Mouse (Mus musculus) MEL (cell line): ENCODE results near the gene Pou2f2. TPM values are rescaled to one million over a fixed set of nuclear protein-coding genes. Genes with fewer than 3 reads are reported as not detected.

Experiments
- DNase-seq: peaks from one replicate; pipeline ENCODE4 v3.0.0; 2011; ENCODE audit warnings: low read depth, low spot score
- H3K27ac ChIP-seq: 2 replicates; pipeline ENCODE4 v1.5.1; 2012; ENCODE audit warnings: low read depth, mild to moderate bottlenecking, control low read depth, low read length, moderate library complexity; ENCODE audit not compliant: control insufficient read depth
- H3K27me3 ChIP-seq, 2 experiments: fragments of 150-350 bp in 1 of 2; sonication (generic) in 1 of 2; 2 replicates each; pipeline ENCODE4 v1.6.1; 2012; ENCODE audit warnings: low read length in 2 of 2, mild to moderate bottlenecking in 2 of 2, improper control_type of control experiment in 1 of 2, moderate library complexity in 1 of 2; ENCODE audit not compliant: insufficient read depth in 2 of 2, control insufficient read depth in 1 of 2
- H3K36me3 ChIP-seq, 2 experiments: 2 replicates each; pipeline ENCODE4 v1.6.1; 2012 to 2014; ENCODE audit warnings: low read length in 2 of 2, improper control_type of control experiment in 1 of 2, inconsistent platforms in 1 of 2, mild to moderate bottlenecking in 1 of 2; ENCODE audit not compliant: insufficient read depth in 2 of 2, control insufficient read depth in 1 of 2
- H3K4me1 ChIP-seq, 2 experiments: fragments of 150-350 bp in 1 of 2; sonication (generic) in 1 of 2; 2 replicates each; pipeline ENCODE4 v1.6.1; 2012; ENCODE audit warnings: low read length in 2 of 2, improper control_type of control experiment in 1 of 2, mild to moderate bottlenecking in 1 of 2; ENCODE audit not compliant: insufficient read depth in 2 of 2, control insufficient read depth in 1 of 2
- H3K4me3 ChIP-seq, 2 experiments: fragments of 150-350 bp in 1 of 2; sonication (generic) in 1 of 2; 2 replicates each; pipeline ENCODE4 v1.5.1; 2012; ENCODE audit warnings: low read depth in 2 of 2, low read length in 2 of 2, mild to moderate bottlenecking in 2 of 2, moderate library complexity in 2 of 2, control low read depth in 1 of 2, improper control_type of control experiment in 1 of 2; ENCODE audit not compliant: control insufficient read depth in 1 of 2, insufficient read depth in 1 of 2
- H3K79me2 ChIP-seq: 2 replicates; pipeline ENCODE4 v1.6.1; 2012; ENCODE audit warnings: mild to moderate bottlenecking, low read length, moderate library complexity; ENCODE audit not compliant: control insufficient read depth, poor library complexity, insufficient read depth
- H3K9ac ChIP-seq: 2 replicates; pipeline ENCODE4 v1.6.1; 2012; ENCODE audit warnings: low read depth, mild to moderate bottlenecking, control low read depth, low read length, moderate library complexity; ENCODE audit not compliant: control insufficient read depth, poor library complexity, severe bottlenecking
- H3K9me3 ChIP-seq: fragments of 150-350 bp; sonication (generic); replicated peaks from 2 replicates; pipeline ENCODE4 v1.6.1; 2012; ENCODE audit warnings: mild to moderate bottlenecking, low read length, improper control_type of control experiment, moderate library complexity; ENCODE audit not compliant: insufficient read depth
- CHD1 ChIP-seq: IDR thresholded peaks from 2 replicates; pipeline ENCODE4 v1.6.1; 2012; ENCODE audit warnings: low read depth, mild to moderate bottlenecking, inconsistent platforms, low read length, improper control_type of control experiment
- CHD2 ChIP-seq: IDR thresholded peaks from 2 replicates; pipeline ENCODE4 v1.6.1; 2011; ENCODE audit warnings: low read length, improper control_type of control experiment
- CTCF ChIP-seq, 3 experiments: IDR thresholded peaks in 2 of 3; conservative IDR thresholded peaks in 1 of 3; 2 replicates each; pipeline ENCODE4 v1.5.1; 2011 to 2012; ENCODE audit warnings: low read length in 3 of 3, low read depth in 2 of 3, mild to moderate bottlenecking in 2 of 3, improper control_type of control experiment in 1 of 3, inconsistent platforms in 1 of 3, mixed read lengths in 1 of 3, moderate library complexity in 1 of 3; ENCODE audit not compliant: control insufficient read depth in 1 of 3, insufficient read depth in 1 of 3, poor library complexity in 1 of 3, severe bottlenecking in 1 of 3
- ELF1 ChIP-seq: IDR thresholded peaks from 2 replicates; pipeline ENCODE4 v1.6.1; 2014; ENCODE audit warnings: low read depth, mild to moderate bottlenecking, inconsistent platforms, low read length, improper control_type of control experiment, moderate library complexity
- ETS1 ChIP-seq: IDR thresholded peaks from 2 replicates; pipeline ENCODE4 v1.6.1; 2012; ENCODE audit warnings: low read depth, mild to moderate bottlenecking, inconsistent platforms, low read length, improper control_type of control experiment, moderate library complexity
- GATA1 ChIP-seq: IDR thresholded peaks from 2 replicates; pipeline ENCODE4 v1.6.1; 2011; ENCODE audit warnings: low read depth, low read length, improper control_type of control experiment
- HCFC1 ChIP-seq: IDR thresholded peaks from 2 replicates; pipeline ENCODE4 v1.6.1; 2012; ENCODE audit warnings: low read depth, mild to moderate bottlenecking, inconsistent platforms, low read length, improper control_type of control experiment, moderate library complexity
- JUND ChIP-seq: IDR thresholded peaks from 2 replicates; pipeline ENCODE4 v1.6.1; 2011; ENCODE audit warnings: low read depth, mild to moderate bottlenecking, improper control_type of control experiment, low read length
- MAFK ChIP-seq: IDR thresholded peaks from 2 replicates; pipeline ENCODE4 v1.6.1; 2011; ENCODE audit warnings: low read depth, mild to moderate bottlenecking, low read length, improper control_type of control experiment, borderline replicate concordance
- MAZ ChIP-seq: IDR thresholded peaks from 2 replicates; pipeline ENCODE4 v1.6.1; 2012; ENCODE audit warnings: low read depth, mild to moderate bottlenecking, inconsistent platforms, low read length, improper control_type of control experiment
- MEF2A ChIP-seq: IDR thresholded peaks from 2 replicates; pipeline ENCODE4 v1.6.1; 2014; ENCODE audit warnings: low read depth, mild to moderate bottlenecking, inconsistent platforms, low read length, improper control_type of control experiment; ENCODE audit not compliant: poor library complexity, insufficient replicate concordance, severe bottlenecking; ENCODE audit errors: extremely low read depth
- NELFE ChIP-seq: IDR thresholded peaks from 2 replicates; pipeline ENCODE4 v1.6.1; 2011; ENCODE audit warnings: low read depth, low read length, improper control_type of control experiment
- POLR2A ChIP-seq, 2 experiments: IDR thresholded peaks; 2 replicates each; pipeline ENCODE4 v1.6.1; 2011 to 2012; ENCODE audit warnings: low read length in 2 of 2, mild to moderate bottlenecking in 2 of 2, control low read depth in 1 of 2, improper control_type of control experiment in 1 of 2, low read depth in 1 of 2, moderate library complexity in 1 of 2; ENCODE audit not compliant: control insufficient read depth in 1 of 2, insufficient read depth in 1 of 2, poor library complexity in 1 of 2
- POLR2AphosphoS5 ChIP-seq: IDR thresholded peaks from 2 replicates; pipeline ENCODE4 v1.6.1; 2012; ENCODE audit warnings: low read depth, borderline replicate concordance, mild to moderate bottlenecking, inconsistent platforms, low read length, moderate library complexity, mixed read lengths
- SIN3A ChIP-seq: IDR thresholded peaks from 2 replicates; pipeline ENCODE4 v1.6.1; 2012; ENCODE audit warnings: low read length, improper control_type of control experiment, inconsistent platforms
- TAL1 ChIP-seq: IDR thresholded peaks from 2 replicates; pipeline ENCODE4 v1.6.1; 2012; ENCODE audit warnings: mild to moderate bottlenecking, inconsistent platforms, low read length, moderate library complexity, mixed read lengths
- UBTF ChIP-seq: IDR thresholded peaks from 2 replicates; pipeline ENCODE4 v1.6.1; 2012; ENCODE audit warnings: low read depth, mild to moderate bottlenecking, inconsistent platforms, low read length, improper control_type of control experiment, moderate library complexity, borderline replicate concordance; ENCODE audit not compliant: insufficient read depth
- USF1 ChIP-seq: IDR thresholded peaks from 2 replicates; pipeline ENCODE4 v1.6.1; 2014; ENCODE audit warnings: low read depth, mild to moderate bottlenecking, inconsistent platforms, low read length, improper control_type of control experiment, moderate library complexity
- ZKSCAN1 ChIP-seq: IDR thresholded peaks from 2 replicates; pipeline ENCODE4 v1.6.1; 2012; ENCODE audit warnings: low read depth, mild to moderate bottlenecking, inconsistent platforms, low read length, improper control_type of control experiment, moderate library complexity
- ZNF384 ChIP-seq: IDR thresholded peaks from 2 replicates; pipeline ENCODE4 v1.6.1; 2012; ENCODE audit warnings: low read depth, mild to moderate bottlenecking, inconsistent platforms, low read length, improper control_type of control experiment
- polyA plus RNA-seq, 2 experiments: library from polyadenylated mRNA; stranded (reverse) in 1 of 2; unstranded in 1 of 2; fragments of >175 nt in 1 of 2; fragments of >200 nt in 1 of 2; gene quantifications; 2 replicates each; pipeline versions ENCODE4 v1.2.1 to v1.2.4; 2012; ENCODE audit warnings: low replicate concordance in 2 of 2, low read depth in 1 of 2; ENCODE audit not compliant: insufficient read length in 2 of 2, insufficient read depth in 1 of 2, missing spikeins in 1 of 2
- total RNA-seq: library from RNA; depleted of rRNA; stranded (reverse); fragments of 300-350 nt; gene quantifications from 2 replicates; pipeline ENCODE4 v1.2.3, GENCODE M21; 2012

The Pou2f2 gene
- total and polyA plus RNA-seq, 3 experiments, result 0.73 to 6.4 TPM; not detected in 1

DNA sequence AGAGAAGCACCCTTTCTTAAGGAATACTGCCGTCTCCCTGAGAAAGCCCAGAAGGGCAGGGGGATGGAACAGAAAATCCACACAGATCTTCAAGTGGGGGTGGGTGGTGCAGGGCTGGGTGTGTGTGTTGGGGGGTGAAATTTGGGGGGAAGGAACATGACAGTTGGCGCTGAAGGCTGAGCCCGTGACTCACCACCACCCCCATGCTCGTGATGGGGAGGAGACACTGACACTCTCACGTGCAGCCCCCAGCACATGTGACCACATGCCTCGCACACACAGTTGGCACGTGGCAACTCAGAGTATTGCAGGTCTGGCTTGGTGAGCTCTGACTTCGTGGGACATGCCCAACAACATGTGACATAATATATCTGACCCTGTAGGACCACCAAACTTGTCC, 105.6 kb downstream of the Pou2f2 start:
- H3K9me3 ChIP-seq, result no peaks in the 10 kb centered on the region
- H3K9ac ChIP-seq, result no peak overlapping the region
- H3K4me1 ChIP-seq, result peaks cover 8 to 34% of the 10 kb centered on the region in 2 experiments
- H3K36me3 ChIP-seq, result peaks cover 0 to 20% of the 10 kb centered on the region in 2 experiments; a peak in 2 of 4 replicates
- peaks cover 23% of the 10 kb centered on the region for H3K79me2 ChIP-seq
- no peaks in the 10 kb centered on the region for H3K27me3 ChIP-seq
- H3K4me3 ChIP-seq, result no peak overlapping the region
- H3K27ac ChIP-seq, result no peak overlapping the region
- no peak for DNase-seq
- TF ChIP-seq CHD2 (no peak), UBTF (no peak), USF1 (no peak), POLR2A (IDR thresholded peaks at IDR 0.05; ENCODE audit: control insufficient read depth in 1 of 2, insufficient read depth in 1 of 2, low read depth in 1 of 2, low read length in 2 of 2, poor library complexity in 1 of 2) (no peak), CTCF (IDR thresholded peaks at IDR 0.05 in 2 of 3, conservative IDR thresholded peaks at IDR 0.05 in 1 of 3; ENCODE audit: control insufficient read depth in 1 of 3, insufficient read depth in 1 of 3, low read depth in 2 of 3, low read length in 3 of 3, poor library complexity in 1 of 3, severe bottlenecking in 1 of 3) (no peak), JUND (no peak), ETS1 (no peak), NELFE (no peak), ELF1 (no peak), GATA1 (no peak), ZKSCAN1 (no peak), TAL1 (no peak), MAFK (no peak), CHD1 (no peak), ZNF384 (no peak), HCFC1 (no peak), POLR2AphosphoS5 (no peak)

GRCm38 (mm10) chr7:25072716-25073390, 106.7 kb downstream of the Pou2f2 start:
- Histone ChIP-seq H3K4me1 (peaks cover 3 to 25% of the 10 kb centered on the region in 2 experiments; a peak in 3 of 4 replicates), H3K4me3 (peak overlapping the region; percentile 71 to 83), H3K36me3 (peaks cover 0 to 11% of the 10 kb centered on the region in 2 experiments; a peak in 2 of 4 replicates), H3K9ac (peak overlapping the region; percentile 79), H3K27me3 (no peaks in the 10 kb centered on the region), H3K79me2 (peaks cover 12% of the 10 kb centered on the region), H3K27ac (peak overlapping the region; percentile 28), H3K9me3 (no peaks in the 10 kb centered on the region)
- TF ChIP-seq MAZ, result peak; percentile 18; the same call in 1 of the 2 replicates
- TF ChIP-seq SIN3A, result 0 out of 2 replicates have a peak, but pooled peaks have one; percentile 6
- TF ChIP-seq MEF2A, result no peak
- DNase-seq, result peak; percentile 59
